Mouse (Mus musculus) MEL (cell line): ENCODE data around the gene Cpne9. TPM values are rescaled to one million over a fixed set of nuclear protein-coding genes. Genes with fewer than 3 reads are reported as not detected.

ENCODE experiments used
- DNase-seq: peaks from one replicate; pipeline ENCODE4 v3.0.0; 2011; ENCODE audit warnings: low read depth, low spot score
- H3K27ac ChIP-seq: 2 replicates; pipeline ENCODE4 v1.5.1; 2012; ENCODE audit warnings: low read depth, mild to moderate bottlenecking, control low read depth, low read length, moderate library complexity; ENCODE audit not compliant: control insufficient read depth
- H3K27me3 ChIP-seq, 2 experiments: fragments of 150-350 bp in 1 of 2; sonication (generic) in 1 of 2; 2 replicates each; pipeline ENCODE4 v1.6.1; 2012; ENCODE audit warnings: low read length in 2 of 2, mild to moderate bottlenecking in 2 of 2, improper control_type of control experiment in 1 of 2, moderate library complexity in 1 of 2; ENCODE audit not compliant: insufficient read depth in 2 of 2, control insufficient read depth in 1 of 2
- H3K36me3 ChIP-seq, 2 experiments: 2 replicates each; pipeline ENCODE4 v1.6.1; 2012 to 2014; ENCODE audit warnings: low read length in 2 of 2, improper control_type of control experiment in 1 of 2, inconsistent platforms in 1 of 2, mild to moderate bottlenecking in 1 of 2; ENCODE audit not compliant: insufficient read depth in 2 of 2, control insufficient read depth in 1 of 2
- H3K4me1 ChIP-seq, 2 experiments: fragments of 150-350 bp in 1 of 2; sonication (generic) in 1 of 2; 2 replicates each; pipeline ENCODE4 v1.6.1; 2012; ENCODE audit warnings: low read length in 2 of 2, improper control_type of control experiment in 1 of 2, mild to moderate bottlenecking in 1 of 2; ENCODE audit not compliant: insufficient read depth in 2 of 2, control insufficient read depth in 1 of 2
- H3K4me3 ChIP-seq, 2 experiments: fragments of 150-350 bp in 1 of 2; sonication (generic) in 1 of 2; 2 replicates each; pipeline ENCODE4 v1.5.1; 2012; ENCODE audit warnings: low read depth in 2 of 2, low read length in 2 of 2, mild to moderate bottlenecking in 2 of 2, moderate library complexity in 2 of 2, control low read depth in 1 of 2, improper control_type of control experiment in 1 of 2; ENCODE audit not compliant: control insufficient read depth in 1 of 2, insufficient read depth in 1 of 2
- H3K79me2 ChIP-seq: 2 replicates; pipeline ENCODE4 v1.6.1; 2012; ENCODE audit warnings: mild to moderate bottlenecking, low read length, moderate library complexity; ENCODE audit not compliant: control insufficient read depth, poor library complexity, insufficient read depth
- H3K9ac ChIP-seq: 2 replicates; pipeline ENCODE4 v1.6.1; 2012; ENCODE audit warnings: low read depth, mild to moderate bottlenecking, control low read depth, low read length, moderate library complexity; ENCODE audit not compliant: control insufficient read depth, poor library complexity, severe bottlenecking
- H3K9me3 ChIP-seq: fragments of 150-350 bp; sonication (generic); replicated peaks from 2 replicates; pipeline ENCODE4 v1.6.1; 2012; ENCODE audit warnings: mild to moderate bottlenecking, low read length, improper control_type of control experiment, moderate library complexity; ENCODE audit not compliant: insufficient read depth
- BHLHE40 ChIP-seq: IDR thresholded peaks from 2 replicates; pipeline ENCODE4 v1.6.1; 2012; ENCODE audit warnings: low read depth, mild to moderate bottlenecking, inconsistent platforms, low read length, improper control_type of control experiment, borderline replicate concordance
- CHD1 ChIP-seq: IDR thresholded peaks from 2 replicates; pipeline ENCODE4 v1.6.1; 2012; ENCODE audit warnings: low read depth, mild to moderate bottlenecking, inconsistent platforms, low read length, improper control_type of control experiment
- CHD2 ChIP-seq: IDR thresholded peaks from 2 replicates; pipeline ENCODE4 v1.6.1; 2011; ENCODE audit warnings: low read length, improper control_type of control experiment
- CTCF ChIP-seq, 3 experiments: IDR thresholded peaks in 2 of 3; conservative IDR thresholded peaks in 1 of 3; 2 replicates each; pipeline ENCODE4 v1.5.1; 2011 to 2012; ENCODE audit warnings: low read length in 3 of 3, low read depth in 2 of 3, mild to moderate bottlenecking in 2 of 3, improper control_type of control experiment in 1 of 3, inconsistent platforms in 1 of 3, mixed read lengths in 1 of 3, moderate library complexity in 1 of 3; ENCODE audit not compliant: control insufficient read depth in 1 of 3, insufficient read depth in 1 of 3, poor library complexity in 1 of 3, severe bottlenecking in 1 of 3
- E2F4 ChIP-seq: IDR thresholded peaks from 2 replicates; pipeline ENCODE4 v1.6.1; 2011; ENCODE audit warnings: low read depth, low read length, improper control_type of control experiment, borderline replicate concordance
- ELF1 ChIP-seq: IDR thresholded peaks from 2 replicates; pipeline ENCODE4 v1.6.1; 2014; ENCODE audit warnings: low read depth, mild to moderate bottlenecking, inconsistent platforms, low read length, improper control_type of control experiment, moderate library complexity
- EP300 ChIP-seq, 2 experiments: IDR thresholded peaks; 2 replicates each; pipeline ENCODE4 v1.6.1; 2011; ENCODE audit warnings: improper control_type of control experiment in 2 of 2, low read length in 2 of 2, low read depth in 1 of 2, mild to moderate bottlenecking in 1 of 2
- ETS1 ChIP-seq: IDR thresholded peaks from 2 replicates; pipeline ENCODE4 v1.6.1; 2012; ENCODE audit warnings: low read depth, mild to moderate bottlenecking, inconsistent platforms, low read length, improper control_type of control experiment, moderate library complexity
- GABPA ChIP-seq: IDR thresholded peaks from 2 replicates; pipeline ENCODE4 v1.6.1; 2012; ENCODE audit warnings: low read depth, mild to moderate bottlenecking, inconsistent platforms, low read length, improper control_type of control experiment, moderate library complexity
- GATA1 ChIP-seq: IDR thresholded peaks from 2 replicates; pipeline ENCODE4 v1.6.1; 2011; ENCODE audit warnings: low read depth, low read length, improper control_type of control experiment
- HCFC1 ChIP-seq: IDR thresholded peaks from 2 replicates; pipeline ENCODE4 v1.6.1; 2012; ENCODE audit warnings: low read depth, mild to moderate bottlenecking, inconsistent platforms, low read length, improper control_type of control experiment, moderate library complexity
- JUND ChIP-seq: IDR thresholded peaks from 2 replicates; pipeline ENCODE4 v1.6.1; 2011; ENCODE audit warnings: low read depth, mild to moderate bottlenecking, improper control_type of control experiment, low read length
- MAFK ChIP-seq: IDR thresholded peaks from 2 replicates; pipeline ENCODE4 v1.6.1; 2011; ENCODE audit warnings: low read depth, mild to moderate bottlenecking, low read length, improper control_type of control experiment, borderline replicate concordance
- MAX ChIP-seq: IDR thresholded peaks from 2 replicates; pipeline ENCODE4 v1.6.1; 2011; ENCODE audit warnings: low read length, improper control_type of control experiment
- MAZ ChIP-seq: IDR thresholded peaks from 2 replicates; pipeline ENCODE4 v1.6.1; 2012; ENCODE audit warnings: low read depth, mild to moderate bottlenecking, inconsistent platforms, low read length, improper control_type of control experiment
- MXI1 ChIP-seq: IDR thresholded peaks from 2 replicates; pipeline ENCODE4 v1.6.1; 2011; ENCODE audit warnings: mild to moderate bottlenecking, low read depth, low read length, improper control_type of control experiment
- MYB ChIP-seq: IDR thresholded peaks from 2 replicates; pipeline ENCODE4 v1.6.1; 2011; ENCODE audit warnings: mild to moderate bottlenecking, low read depth, low read length, improper control_type of control experiment
- NELFE ChIP-seq: IDR thresholded peaks from 2 replicates; pipeline ENCODE4 v1.6.1; 2011; ENCODE audit warnings: low read depth, low read length, improper control_type of control experiment
- NRF1 ChIP-seq: IDR thresholded peaks from 2 replicates; pipeline ENCODE4 v1.6.1; 2014; ENCODE audit warnings: low read depth, mild to moderate bottlenecking, inconsistent platforms, low read length, improper control_type of control experiment, moderate library complexity; ENCODE audit not compliant: poor library complexity, insufficient read depth, severe bottlenecking
- POLR2A ChIP-seq, 2 experiments: IDR thresholded peaks; 2 replicates each; pipeline ENCODE4 v1.6.1; 2011 to 2012; ENCODE audit warnings: low read length in 2 of 2, mild to moderate bottlenecking in 2 of 2, control low read depth in 1 of 2, improper control_type of control experiment in 1 of 2, low read depth in 1 of 2, moderate library complexity in 1 of 2; ENCODE audit not compliant: control insufficient read depth in 1 of 2, insufficient read depth in 1 of 2, poor library complexity in 1 of 2
- POLR2AphosphoS2 ChIP-seq: IDR thresholded peaks from 2 replicates; pipeline ENCODE4 v1.6.1; 2011; ENCODE audit warnings: low read length, improper control_type of control experiment
- RAD21 ChIP-seq: IDR thresholded peaks from 2 replicates; pipeline ENCODE4 v1.6.1; 2011; ENCODE audit warnings: mild to moderate bottlenecking, low read depth, low read length, improper control_type of control experiment
- TAL1 ChIP-seq: IDR thresholded peaks from 2 replicates; pipeline ENCODE4 v1.6.1; 2012; ENCODE audit warnings: mild to moderate bottlenecking, inconsistent platforms, low read length, moderate library complexity, mixed read lengths
- TCF12 ChIP-seq: IDR thresholded peaks from 2 replicates; pipeline ENCODE4 v1.6.1; 2014; ENCODE audit warnings: low read depth, mild to moderate bottlenecking, inconsistent platforms, low read length, improper control_type of control experiment, moderate library complexity
- UBTF ChIP-seq: IDR thresholded peaks from 2 replicates; pipeline ENCODE4 v1.6.1; 2012; ENCODE audit warnings: low read depth, mild to moderate bottlenecking, inconsistent platforms, low read length, improper control_type of control experiment, moderate library complexity, borderline replicate concordance; ENCODE audit not compliant: insufficient read depth
- USF1 ChIP-seq: IDR thresholded peaks from 2 replicates; pipeline ENCODE4 v1.6.1; 2014; ENCODE audit warnings: low read depth, mild to moderate bottlenecking, inconsistent platforms, low read length, improper control_type of control experiment, moderate library complexity
- USF2 ChIP-seq, 2 experiments: IDR thresholded peaks; 2 replicates each; pipeline ENCODE4 v1.6.1; 2011 to 2012; ENCODE audit warnings: improper control_type of control experiment in 2 of 2, low read length in 2 of 2, borderline replicate concordance in 1 of 2, inconsistent platforms in 1 of 2, low read depth in 1 of 2, mild to moderate bottlenecking in 1 of 2; ENCODE audit not compliant: insufficient read depth in 1 of 2
- ZC3H11A ChIP-seq: IDR thresholded peaks from 2 replicates; pipeline ENCODE4 v1.6.1; 2012; ENCODE audit warnings: low read depth, mild to moderate bottlenecking, inconsistent platforms, low read length, improper control_type of control experiment
- ZMIZ1 ChIP-seq: IDR thresholded peaks from 2 replicates; pipeline ENCODE4 v1.6.1; 2012; ENCODE audit warnings: low read depth, mild to moderate bottlenecking, inconsistent platforms, low read length, improper control_type of control experiment, moderate library complexity
- polyA plus RNA-seq, 2 experiments: library from polyadenylated mRNA; stranded (reverse) in 1 of 2; unstranded in 1 of 2; fragments of >175 nt in 1 of 2; fragments of >200 nt in 1 of 2; gene quantifications; 2 replicates each; pipeline versions ENCODE4 v1.2.1 to v1.2.4; 2012; ENCODE audit warnings: low replicate concordance in 2 of 2, low read depth in 1 of 2; ENCODE audit not compliant: insufficient read length in 2 of 2, insufficient read depth in 1 of 2, missing spikeins in 1 of 2
- total RNA-seq: library from RNA; depleted of rRNA; stranded (reverse); fragments of 300-350 nt; gene quantifications from 2 replicates; pipeline ENCODE4 v1.2.3, GENCODE M21; 2012

Cpne9 gene
- total and polyA plus RNA-seq, 3 experiments: 1.3 to 1.6 TPM; not detected in 1

- Histone ChIP-seq H3K27me3 (no peaks in the 10 kb centered on the region), H3K9me3 (no peaks in the 10 kb centered on the region), H3K9ac (no peak overlapping the region), H3K79me2 (no peaks in the 10 kb centered on the region), H3K27ac (peak overlapping the region; percentile 15; the same call in 1 of the 2 replicates), H3K36me3 (peaks cover 0 to 24% of the 10 kb centered on the region in 2 experiments; a peak in 2 of 4 replicates), H3K4me3 (no peak overlapping the region), H3K4me1 (peaks cover 12 to 27% of the 10 kb centered on the region in 2 experiments)
- no peak for TF ChIP-seq TAL1
- TF ChIP-seq MAFK: no peak
- no peak for TF ChIP-seq GATA1
- no peak for TF ChIP-seq JUND
- no peak for TF ChIP-seq USF2 (IDR thresholded peaks at IDR 0.05; ENCODE audit: borderline replicate concordance in 1 of 2, insufficient read depth in 1 of 2, low read depth in 1 of 2, low read length in 2 of 2)
- TF ChIP-seq NELFE: no peak
- no peak for TF ChIP-seq MXI1
- no peak for TF ChIP-seq CHD2
- no peak for TF ChIP-seq CHD1
- no peak for TF ChIP-seq USF1
- TF ChIP-seq TCF12: no peak
- no peak for TF ChIP-seq RAD21
- TF ChIP-seq HCFC1: no peak
- TF ChIP-seq MAX: no peak
- TF ChIP-seq POLR2A (IDR thresholded peaks at IDR 0.05; ENCODE audit: control insufficient read depth in 1 of 2, insufficient read depth in 1 of 2, low read depth in 1 of 2, low read length in 2 of 2, poor library complexity in 1 of 2): no peak
- no peak for TF ChIP-seq ZMIZ1
- TF ChIP-seq EP300 (IDR thresholded peaks at IDR 0.05; ENCODE audit: low read depth in 1 of 2, low read length in 2 of 2): no peak
- no peak for TF ChIP-seq UBTF
- no peak for DNase-seq
Observed at GRCm38 (mm10) chr6:113287236-113287635, 5.1 kb downstream of the Cpne9 start.

GRCm38 (mm10) chr6:113289346-113289745 is 7.2 kb downstream of the Cpne9 start:
- TF ChIP-seq HCFC1 (no peak), NELFE (no peak), USF1 (no peak), TAL1 (no peak), NRF1 (no peak), ZC3H11A (no peak), POLR2A (IDR thresholded peaks at IDR 0.05; ENCODE audit: control insufficient read depth in 1 of 2, insufficient read depth in 1 of 2, low read depth in 1 of 2, low read length in 2 of 2, poor library complexity in 1 of 2) (no peak), MXI1 (no peak), MYB (no peak), USF2 (IDR thresholded peaks at IDR 0.05; ENCODE audit: borderline replicate concordance in 1 of 2, insufficient read depth in 1 of 2, low read depth in 1 of 2, low read length in 2 of 2) (no peak), POLR2AphosphoS2 (no peak), RAD21 (no peak), GABPA (no peak), ELF1 (no peak), CTCF (IDR thresholded peaks at IDR 0.05 in 2 of 3, conservative IDR thresholded peaks at IDR 0.05 in 1 of 3; ENCODE audit: control insufficient read depth in 1 of 3, insufficient read depth in 1 of 3, low read depth in 2 of 3, low read length in 3 of 3, poor library complexity in 1 of 3, severe bottlenecking in 1 of 3) (no peak), BHLHE40 (no peak), ETS1 (no peak), MAZ (no peak), E2F4 (no peak)
- no peak for DNase-seq
- no peak overlapping the region for H3K27ac ChIP-seq
- peaks cover 12 to 27% of the 10 kb centered on the region in 2 experiments for H3K4me1 ChIP-seq
- no peaks in the 10 kb centered on the region for H3K9me3 ChIP-seq
- H3K79me2 ChIP-seq: no peaks in the 10 kb centered on the region
- H3K27me3 ChIP-seq: no peaks in the 10 kb centered on the region
- H3K36me3 ChIP-seq: peaks cover 0 to 24% of the 10 kb centered on the region in 2 experiments; a peak in 2 of 4 replicates
- H3K9ac ChIP-seq: no peak overlapping the region
- no peak overlapping the region for H3K4me3 ChIP-seq
